Mouse (Mus musculus) bone marrow, adult 2 months (tissue): Measurements from ENCODE around the gene Ifnab. TPM values are rescaled to one million over a fixed set of nuclear protein-coding genes. Genes with fewer than 3 reads are reported as not detected.

Experiments used
- H3K27ac ChIP-seq: fragments of 200-500 bp; 2 replicates; pipeline ENCODE4 v1.5.1; 2012; ENCODE audit warnings: low read depth, mild to moderate bottlenecking, control low read depth, inconsistent platforms, low read length; ENCODE audit not compliant: control insufficient read depth, poor library complexity, insufficient read depth
- H3K4me1 ChIP-seq: fragments of 200-500 bp; 2 replicates; pipeline ENCODE4 v1.6.1; 2011; ENCODE audit warnings: low read length; ENCODE audit not compliant: control insufficient read depth, insufficient read depth
- H3K4me3 ChIP-seq: fragments of 200-500 bp; replicated peaks from 2 replicates; pipeline ENCODE3; 2011; ENCODE audit warnings: mild to moderate bottlenecking, low read depth, low read length, control low read depth; ENCODE audit not compliant: control insufficient read depth
- CTCF ChIP-seq: fragments of 200-500 bp; IDR thresholded peaks from 2 replicates; pipeline ENCODE4 v1.5.1; 2011; ENCODE audit warnings: low read length, control low read depth; ENCODE audit not compliant: control insufficient read depth, insufficient read depth
- POLR2A ChIP-seq: fragments of 200-500 bp; IDR thresholded peaks from 2 replicates; pipeline ENCODE4 v1.6.1; 2011; ENCODE audit warnings: low read depth, mild to moderate bottlenecking, control low read depth, low read length, borderline replicate concordance; ENCODE audit not compliant: control insufficient read depth
- WGBS: fragments of 180-500 bp; shearing (Covaris S2); methylation state at CpG from one replicate; pipeline ENCODE4 v1.1.7; 2018; 5-methylcytosine and 5-hydroxymethylcytosine counted together
- polyA plus RNA-seq: library from polyadenylated mRNA; stranded (reverse); fragments of >200 nt; gene quantifications from 2 replicates; pipeline ENCODE4 v1.2.4, GENCODE M21; 2011; ENCODE audit warnings: low replicate concordance; ENCODE audit not compliant: missing spikeins, insufficient read depth, insufficient read length

The Ifnab gene
- polyA plus RNA-seq, 1 experiment: not detected

DNA sequence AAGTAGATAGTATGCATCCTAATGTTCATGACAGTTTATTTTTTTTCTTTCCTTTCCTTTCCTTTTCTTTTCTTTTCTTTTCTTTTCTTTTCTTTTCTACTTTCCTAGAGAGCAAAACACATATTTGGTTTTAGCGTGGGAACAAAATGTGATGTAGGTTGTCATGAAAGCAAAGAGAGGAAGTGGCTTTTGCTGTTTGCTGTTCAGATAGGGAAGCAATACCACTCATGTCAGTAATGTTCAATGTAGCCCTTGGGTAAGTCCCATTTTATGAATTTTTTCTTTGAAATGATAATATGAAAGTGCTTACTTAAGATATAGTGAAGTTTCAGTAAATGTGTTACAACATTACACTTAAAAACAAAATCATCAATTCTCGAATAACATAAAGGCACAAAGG, 2.2 kb upstream of the Ifnab start:
- TF ChIP-seq POLR2A (no peak), CTCF (no peak)
- H3K4me1 ChIP-seq: no peaks in the 10 kb centered on the region; the same call in 1 of the 2 replicates
- no peak overlapping the region for H3K4me3 ChIP-seq
- 14% methylated on average over 2 of the region's 2 CpGs for WGBS
- H3K27ac ChIP-seq: no peak overlapping the region

DNA sequence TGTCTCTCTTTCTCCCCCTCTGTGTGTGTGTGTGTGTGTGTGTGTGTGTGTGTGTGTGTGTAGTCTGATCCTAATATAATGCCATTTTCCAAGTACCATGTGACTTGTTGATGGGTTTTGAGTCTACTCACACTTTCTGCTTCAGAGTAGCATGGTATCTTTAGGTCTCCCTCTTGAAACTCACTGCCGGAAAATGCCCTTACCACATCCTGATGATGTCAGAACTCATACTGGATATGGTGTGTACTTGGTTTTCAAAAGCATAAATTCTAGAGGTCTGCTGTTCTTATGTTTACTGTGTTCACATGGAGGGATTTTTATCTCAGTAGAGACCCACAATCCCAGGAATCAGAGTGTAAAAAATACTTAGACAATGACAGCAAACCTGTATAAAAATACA, 1.4 kb upstream of the Ifnab start:
- TF ChIP-seq CTCF: no peak
- no peak for TF ChIP-seq POLR2A
- Histone ChIP-seq H3K4me1 (no peaks in the 10 kb centered on the region; the same call in 1 of the 2 replicates), H3K4me3 (no peak overlapping the region), H3K27ac (no peak overlapping the region)
- WGBS: 11% methylated on average over 1 of the region's 1 CpGs

DNA sequence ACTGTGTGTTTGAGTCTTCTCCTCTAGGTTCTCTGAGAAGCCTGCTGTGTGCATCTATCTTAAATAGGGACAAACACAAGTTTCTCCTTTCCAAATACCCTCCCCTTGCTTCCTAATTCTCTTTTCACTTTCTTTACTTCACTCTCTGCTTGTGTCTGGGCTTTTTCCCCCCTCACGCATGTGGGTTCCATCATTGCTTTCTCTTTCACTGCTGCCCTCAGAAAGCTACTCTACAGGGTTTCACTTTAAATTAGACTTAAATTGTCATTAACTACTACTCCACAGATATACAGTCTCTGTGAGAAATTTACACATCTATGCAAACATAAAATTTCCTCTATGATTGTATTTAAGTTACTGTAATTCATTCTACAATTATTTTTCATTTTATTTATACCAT, 7.3 kb downstream of the Ifnab start, which contains the start of gene Ifna2:
Gene Ifna2, minus strand, starts transcription at position 101 of the 400 bp plus-strand sequence.
- WGBS: 57% methylated on average over 1 of the region's 1 CpGs
- H3K4me3 ChIP-seq: no peak within 1 kb of the TSS
- H3K27ac ChIP-seq: no peak within 1 kb of the TSS
- TF ChIP-seq POLR2A (no peak), CTCF (no peak)
- H3K4me1 ChIP-seq: no peaks in the 10 kb centered on the region

DNA sequence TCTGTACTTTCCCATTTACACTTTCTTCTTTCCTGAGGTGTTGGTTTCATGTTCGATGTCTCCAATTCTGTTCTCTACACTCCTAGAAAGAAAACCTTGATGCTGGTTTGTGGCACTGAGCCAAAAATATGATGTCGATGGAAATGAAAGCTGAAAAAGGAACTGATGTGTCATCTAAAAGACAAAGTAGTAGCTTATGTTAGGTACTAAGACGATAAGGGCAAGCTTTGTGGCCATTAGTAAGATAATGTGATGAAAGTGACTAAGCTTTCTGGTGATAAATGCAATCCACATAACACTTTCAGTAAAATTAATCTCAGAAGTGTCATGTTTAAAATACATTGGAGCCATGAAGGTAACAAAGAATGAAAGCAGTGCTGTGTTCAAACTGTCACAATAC, 9.8 kb downstream of the Ifnab start:
- Histone ChIP-seq H3K4me3 (no peak overlapping the region), H3K4me1 (no peaks in the 10 kb centered on the region), H3K27ac (no peak overlapping the region)
- TF ChIP-seq CTCF (no peak), POLR2A (no peak)
- WGBS: 3% methylated on average over 3 of the region's 3 CpGs

DNA sequence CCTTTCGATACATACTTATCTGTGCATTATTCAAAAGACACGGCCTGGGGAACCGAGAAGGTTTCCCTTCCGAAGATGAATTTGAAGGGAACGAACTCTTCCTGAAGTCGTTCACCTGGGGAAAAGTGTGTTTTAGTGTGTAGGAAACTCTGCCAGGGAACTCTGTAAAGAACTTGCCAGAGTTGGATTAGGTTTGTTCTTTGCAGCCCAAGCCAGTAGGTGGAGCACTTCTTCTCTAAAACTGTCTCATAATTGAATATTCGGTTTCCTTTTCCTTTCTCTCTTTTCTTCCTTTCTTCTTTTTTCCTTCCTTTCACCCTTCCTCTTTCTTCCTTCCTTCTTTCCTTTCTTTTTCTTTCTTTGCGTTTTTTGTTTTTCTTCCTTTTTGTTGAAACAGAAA, 10.8 kb downstream of the Ifnab start:
- TF ChIP-seq POLR2A (no peak), CTCF (no peak)
- no peak overlapping the region for H3K27ac ChIP-seq
- H3K4me3 ChIP-seq: no peak overlapping the region
- H3K4me1 ChIP-seq: no peaks in the 10 kb centered on the region
- WGBS: 35% methylated on average over 8 of the region's 8 CpGs

DNA sequence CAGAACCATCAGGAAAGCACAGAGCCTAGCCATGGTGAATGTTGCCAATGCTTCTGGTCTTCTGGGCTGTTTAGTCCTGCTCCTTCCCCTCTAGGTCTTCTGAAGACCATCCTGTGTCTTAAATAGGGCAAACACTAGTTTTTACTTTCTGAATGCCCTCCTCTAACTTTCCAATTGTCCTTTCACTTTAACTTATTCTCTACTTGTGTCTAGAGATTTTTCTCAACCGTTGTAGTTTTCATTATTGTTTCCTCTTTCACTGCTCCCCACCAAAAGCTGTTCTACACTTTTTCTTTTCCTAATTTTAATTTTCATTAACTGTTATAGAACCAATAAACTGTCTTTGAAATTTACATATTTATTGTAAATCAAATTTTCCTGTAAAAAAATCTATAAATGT, 14.3 kb downstream of the Ifnab start, which contains the start of gene Ifna16:
Gene Ifna16, minus strand, starts transcription at position 101 of the 400 bp plus-strand sequence.
- H3K4me3 ChIP-seq: no peak within 1 kb of the TSS
- no peak within 1 kb of the TSS for H3K27ac ChIP-seq
- no peaks in the 10 kb centered on the region for H3K4me1 ChIP-seq
- WGBS: 37% methylated on average over 1 of the region's 1 CpGs
- no peak for TF ChIP-seq POLR2A
- TF ChIP-seq CTCF: no peak

DNA sequence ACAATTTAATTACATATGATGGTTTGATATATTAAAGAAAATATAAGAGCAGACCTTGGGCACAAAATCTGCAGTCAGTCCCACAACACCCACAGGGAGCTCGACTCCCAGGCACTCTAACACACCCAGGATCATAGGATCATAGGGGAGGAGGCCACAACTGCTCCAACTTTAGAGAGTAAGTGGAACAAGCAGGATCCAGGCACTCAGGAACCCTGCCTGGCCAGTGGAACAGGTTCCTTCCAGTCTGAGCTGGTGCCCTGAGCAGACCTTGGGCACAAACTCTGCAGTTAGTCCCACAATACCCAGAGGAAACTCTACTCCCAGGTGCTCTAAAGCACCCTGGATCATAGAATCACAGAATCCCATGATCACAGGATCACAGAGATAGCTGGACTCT, 35.7 kb downstream of the Ifnab start:
- no peak overlapping the region for H3K27ac ChIP-seq
- no peak for TF ChIP-seq CTCF
- no peak for TF ChIP-seq POLR2A

DNA sequence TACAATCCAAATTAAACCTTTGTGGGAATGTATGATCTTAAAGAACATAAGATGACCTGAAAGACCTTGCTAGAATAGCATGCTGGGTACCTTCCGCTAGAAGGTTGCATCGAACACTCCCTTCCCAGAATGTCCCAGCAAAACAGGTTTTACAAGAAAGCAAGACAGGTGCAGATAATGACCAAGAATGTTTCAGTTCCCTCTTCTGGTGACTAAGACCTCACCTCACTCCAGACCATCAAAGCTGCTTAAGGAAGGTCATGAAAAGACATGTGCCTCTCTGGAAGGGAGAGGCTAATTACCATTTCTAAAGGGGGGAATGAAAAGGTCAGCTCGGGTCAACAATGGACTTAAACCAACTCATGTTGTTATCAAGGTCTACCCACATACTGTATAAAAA, 37.5 kb downstream of the Ifnab start:
- 80% methylated on average over 3 of the region's 3 CpGs for WGBS
- Histone ChIP-seq H3K27ac (no peak overlapping the region), H3K4me1 (no peaks in the 10 kb centered on the region), H3K4me3 (no peak overlapping the region)
- TF ChIP-seq POLR2A (no peak), CTCF (no peak)

More for the DNA sequence above, 35.7 kb downstream of the Ifnab start:
- Histone ChIP-seq H3K4me1 (no peaks in the 10 kb centered on the region), H3K4me3 (no peak overlapping the region)
- 27% methylated on average over 1 of the region's 1 CpGs for WGBS

DNA sequence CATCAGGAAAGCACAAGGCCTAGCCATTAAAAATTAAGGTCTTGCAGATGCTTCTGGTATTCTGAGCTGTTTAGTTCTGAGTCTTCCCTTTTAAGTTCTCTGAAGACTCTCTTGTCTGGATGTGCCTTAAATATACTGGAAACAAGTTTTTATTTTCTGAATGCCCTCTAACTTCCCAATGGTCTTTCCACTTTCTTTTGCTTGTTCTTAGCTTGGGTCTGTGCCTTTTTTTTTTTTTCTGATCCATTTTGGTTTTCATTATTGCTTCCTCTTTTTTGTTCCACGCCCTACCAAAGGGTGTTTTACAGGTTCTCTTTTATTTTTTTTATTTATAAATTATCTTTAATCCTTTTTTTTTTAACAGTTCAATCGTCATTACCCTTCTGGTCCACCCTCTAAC, 46.8 kb downstream of the Ifnab start, which contains the start of gene Ifna13:
Gene Ifna13, minus strand, starts transcription at position 101 of the 400 bp plus-strand sequence.
- no peak within 1 kb of the TSS for H3K27ac ChIP-seq
- H3K4me3 ChIP-seq: no peak within 1 kb of the TSS
- 1% methylated on average over 2 of the region's 2 CpGs for WGBS
- no peaks in the 10 kb centered on the region for H3K4me1 ChIP-seq
- TF ChIP-seq POLR2A (no peak), CTCF (no peak)
